Mouse (Mus musculus) CD8-positive naive resting alpha-beta T cell, adult 2 months (primary cell): ENCODE results near the gene 3300002I08Rik.
"Not testable (repeated sequence)": the region's sequence is repeated elsewhere in the genome, so short reads cannot be mapped to it uniquely, and the experiment has no call there.

Experiments
- DNase-seq, 2 experiments: peaks; one replicate each; pipeline ENCODE4 v3.0.0; 2022; ENCODE audit warnings: low read depth in 2 of 2, low spot score in 2 of 2

3300002I08Rik gene

GRCm38 (mm10) chr2:150362113-150362877, at the start of gene 3300002I08Rik:
Gene 3300002I08Rik (minus strand): TSS chr2:150362765.
- DNase-seq = peak; percentile 36 to 57

GRCm38 (mm10) chr2:150412146-150412545, 49.6 kb upstream of the 3300002I08Rik start:
- not testable (repeated sequence) for DNase-seq

GRCm38 (mm10) chr2:150390198-150390597, 27.6 kb upstream of the 3300002I08Rik start:
- no peak for DNase-seq

GRCm38 (mm10) chr2:150385553-150386106, 23.1 kb upstream of the 3300002I08Rik start:
- DNase-seq = not testable (repeated sequence)

- DNase-seq = no peak
These were observed 289 bp upstream of the 3300002I08Rik start for GRCm38 (mm10) chr2:150362878-150363229.

GRCm38 (mm10) chr2:150357136-150357535, 5.4 kb downstream of the 3300002I08Rik start:
- not testable (repeated sequence) for DNase-seq

- DNase-seq = no peak
These were observed 39.2 kb downstream of the 3300002I08Rik start, which contains the start of gene Gm10130 for GRCm38 (mm10) chr2:150323402-150323801. Gene Gm10130 (plus strand): TSS chr2:150323702.

- DNase-seq = no peak
These were observed 43.6 kb downstream of the 3300002I08Rik start for GRCm38 (mm10) chr2:150318973-150319372.

- no peak for DNase-seq
These were observed 46.4 kb downstream of the 3300002I08Rik start for GRCm38 (mm10) chr2:150316140-150316539.

- peak; percentile 58 to 70 for DNase-seq
These were observed 51.3 kb downstream of the 3300002I08Rik start for GRCm38 (mm10) chr2:150310952-150311884.

GRCm38 (mm10) chr2:150307183-150307773, 55.3 kb downstream of the 3300002I08Rik start:
- peak in 1 of 2 experiments; percentile 11 for DNase-seq

- DNase-seq = no peak
These were observed 63.5 kb downstream of the 3300002I08Rik start for GRCm38 (mm10) chr2:150299096-150299495.

- DNase-seq = no peak
These were observed 68.9 kb downstream of the 3300002I08Rik start for GRCm38 (mm10) chr2:150293669-150294068.
